Mouse (Mus musculus) urinary bladder, adult 2 months (tissue): ENCODE measurements around the gene Exoc3l4. TPM values are rescaled to one million over a fixed set of nuclear protein-coding genes. Genes with fewer than 3 reads are reported as not detected.
A peak's percentile ranks its signal among the peaks of the same experiment; 100 is the strongest.

Experiments
- DNase-seq: peaks from one replicate; pipeline ENCODE4 v3.0.0; 2022; ENCODE audit warnings: low spot score
- polyA plus RNA-seq: library from polyadenylated mRNA; depleted of rRNA; stranded (reverse); fragments of >200 nt; gene quantifications from 2 replicates; pipeline ENCODE4 v1.2.3, GENCODE M21; 2012; rRNA removed

The Exoc3l4 gene
- polyA plus RNA-seq, 1 experiment: 8.4 TPM

DNA sequence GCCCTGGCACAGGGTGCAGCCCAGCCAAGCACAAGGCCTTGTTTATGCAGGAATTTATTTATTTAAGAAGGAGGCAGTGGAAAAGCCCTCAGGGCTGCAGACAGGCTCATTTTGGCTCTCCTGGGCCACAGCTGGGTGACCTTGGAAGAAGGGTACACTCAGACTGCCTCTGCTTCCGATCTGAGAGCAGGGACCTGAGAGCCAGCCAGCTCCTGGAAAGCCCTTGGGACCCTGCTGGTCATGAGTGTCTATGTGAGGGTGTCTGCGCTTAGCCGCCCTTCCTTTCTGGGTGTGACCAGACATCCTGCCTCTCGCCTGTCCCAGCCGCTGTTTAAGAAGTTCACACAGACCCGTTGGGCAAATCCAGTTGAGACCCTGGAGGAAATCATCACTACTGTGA lies 33.5 kb downstream of the Exoc3l4 start:
- DNase-seq: no peak

- DNase-seq: no peak
Measured at GRCm38 (mm10) chr12:111451561-111451960, 34.7 kb downstream of the Exoc3l4 start.

DNA sequence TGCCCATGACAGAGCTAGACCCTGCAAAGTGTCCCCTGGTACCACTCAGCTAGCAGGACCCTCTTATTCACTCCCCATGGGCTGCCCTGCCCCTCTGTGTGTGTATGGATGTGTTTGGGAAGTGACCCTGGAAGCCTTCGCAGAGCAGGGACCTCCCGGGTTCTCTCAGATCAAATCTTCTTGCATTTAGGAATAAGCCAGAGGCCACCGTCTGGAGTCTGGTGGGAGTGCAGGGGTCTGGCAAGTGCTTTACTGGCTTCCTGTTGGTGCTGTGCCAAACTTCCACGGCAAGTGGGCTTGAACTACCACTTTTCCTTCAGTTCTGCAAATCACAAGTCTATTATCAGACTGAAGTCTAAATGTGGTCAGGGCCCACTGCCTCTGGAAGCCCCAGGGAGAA lies 37.2 kb downstream of the Exoc3l4 start:
- no peak for DNase-seq

- DNase-seq: no peak
Measured at GRCm38 (mm10) chr12:111454543-111455280, 37.9 kb downstream of the Exoc3l4 start.

DNA sequence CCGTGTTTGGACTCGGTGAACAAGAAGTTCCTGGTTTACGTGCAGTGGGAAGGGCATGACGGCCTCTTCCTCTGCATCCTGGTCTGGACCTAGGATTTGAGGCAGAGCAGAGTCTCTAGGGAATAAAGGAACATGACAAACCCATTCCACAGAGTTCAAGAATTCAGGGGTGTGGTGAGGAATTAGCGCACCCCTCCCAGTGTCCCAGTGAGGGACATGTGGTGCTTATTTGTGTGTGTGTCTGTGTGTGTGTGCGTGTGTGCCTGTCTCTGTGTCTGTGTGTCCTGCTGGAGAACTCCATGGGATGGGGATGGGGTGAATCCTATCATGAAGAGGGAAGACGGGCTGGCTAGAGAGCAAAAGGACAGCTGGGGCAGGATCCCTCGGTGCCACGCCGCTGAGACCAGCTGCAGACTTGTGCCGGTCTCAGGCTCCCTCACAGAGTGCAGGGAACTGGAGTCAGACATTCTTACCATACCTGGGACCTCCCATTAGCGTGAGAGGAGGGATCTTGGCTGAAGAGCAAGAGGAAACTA lies 38.6 kb downstream of the Exoc3l4 start:
- DNase-seq: no peak

DNA sequence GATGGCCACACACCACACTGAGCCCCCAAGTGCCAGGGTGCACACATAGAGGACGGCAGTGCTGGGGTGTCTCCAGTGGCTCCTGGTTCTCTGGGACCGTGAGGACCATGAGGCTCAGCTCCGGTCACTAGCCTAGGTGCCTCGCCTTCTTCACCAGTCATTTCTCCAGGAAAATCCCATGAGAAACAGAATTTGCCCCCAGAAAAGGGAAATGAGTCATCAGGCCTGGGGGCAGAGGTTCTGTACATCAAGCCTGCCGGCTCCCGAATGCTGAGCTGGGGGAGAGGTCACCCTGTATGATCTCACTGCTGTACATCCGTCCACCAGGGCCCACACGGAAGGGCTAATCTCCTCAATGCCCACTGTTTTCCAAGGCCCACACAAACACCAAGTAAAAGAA lies 39.0 kb downstream of the Exoc3l4 start:
- DNase-seq: no peak

GRCm38 (mm10) chr12:111457742-111458141 lies 40.9 kb downstream of the Exoc3l4 start:
- no peak for DNase-seq

- DNase-seq: no peak
Measured at GRCm38 (mm10) chr12:111463570-111463969, 46.8 kb downstream of the Exoc3l4 start.

DNA sequence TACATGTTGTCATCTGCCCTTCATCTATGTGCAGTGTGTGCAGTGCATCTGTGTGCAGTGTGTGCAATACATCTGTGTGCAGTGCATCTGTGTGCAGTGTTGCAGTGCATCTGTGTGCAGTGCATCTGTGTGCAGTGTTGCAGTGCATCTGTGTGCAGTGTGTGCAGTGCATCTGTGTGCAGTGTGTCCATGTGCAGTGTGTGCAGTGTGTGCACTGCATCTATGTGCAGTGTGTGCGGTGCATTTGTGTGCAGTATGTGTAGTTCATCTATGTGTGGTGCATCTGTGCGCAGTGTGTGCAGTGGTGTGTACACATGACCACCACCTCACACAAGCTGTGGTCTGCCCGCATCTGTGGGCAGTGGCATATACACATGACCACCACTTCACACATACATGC lies 49.6 kb downstream of the Exoc3l4 start:
- no peak for DNase-seq

GRCm38 (mm10) chr12:111468206-111468605 lies 51.4 kb downstream of the Exoc3l4 start:
- DNase-seq: no peak

GRCm38 (mm10) chr12:111469507-111469906 lies 52.7 kb downstream of the Exoc3l4 start:
- peak; percentile 41 for DNase-seq

DNA sequence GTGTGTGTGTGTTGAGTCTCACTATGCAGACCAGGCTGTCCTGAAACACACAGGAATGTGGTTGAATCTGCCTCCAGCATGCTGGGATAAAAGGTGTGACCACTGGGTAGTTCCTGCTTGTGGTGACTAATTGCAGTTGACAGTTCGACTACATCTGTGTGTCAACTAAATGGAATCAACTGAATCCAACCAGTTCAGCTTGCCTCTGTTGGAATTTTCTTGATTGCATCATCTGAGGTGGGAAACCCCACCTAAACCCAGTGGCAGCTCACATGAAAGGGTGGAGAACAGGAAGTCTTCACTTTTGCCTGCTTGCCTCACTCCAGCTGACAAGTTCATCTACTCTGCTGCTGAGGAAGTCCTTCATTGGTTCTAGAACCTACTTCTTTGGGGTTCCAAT lies 54.3 kb downstream of the Exoc3l4 start:
- DNase-seq: no peak

- no peak for DNase-seq
Measured at GRCm38 (mm10) chr12:111471721-111472120, 54.9 kb downstream of the Exoc3l4 start.

DNA sequence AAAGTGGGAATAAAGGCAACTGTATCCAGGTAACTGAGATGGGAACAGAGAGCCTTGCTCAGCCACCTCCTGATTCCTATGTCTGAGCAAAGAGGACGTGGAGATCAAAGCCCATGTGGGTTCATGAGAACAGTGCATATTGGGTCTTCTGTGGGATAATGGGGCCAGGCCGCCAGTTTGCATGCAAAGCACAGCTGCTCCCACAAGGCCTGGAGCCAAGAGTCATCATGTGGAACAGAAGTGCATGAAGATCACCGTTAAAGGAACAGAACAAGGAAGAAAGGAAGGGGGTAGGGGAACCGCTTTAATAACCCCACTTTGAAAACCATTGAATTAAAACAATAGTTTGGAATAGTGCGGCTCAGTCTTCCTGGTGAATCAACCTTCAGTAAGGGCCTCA lies 56.1 kb downstream of the Exoc3l4 start:
- DNase-seq: no peak

GRCm38 (mm10) chr12:111474384-111474783 lies 57.6 kb downstream of the Exoc3l4 start:
- DNase-seq: no peak

DNA sequence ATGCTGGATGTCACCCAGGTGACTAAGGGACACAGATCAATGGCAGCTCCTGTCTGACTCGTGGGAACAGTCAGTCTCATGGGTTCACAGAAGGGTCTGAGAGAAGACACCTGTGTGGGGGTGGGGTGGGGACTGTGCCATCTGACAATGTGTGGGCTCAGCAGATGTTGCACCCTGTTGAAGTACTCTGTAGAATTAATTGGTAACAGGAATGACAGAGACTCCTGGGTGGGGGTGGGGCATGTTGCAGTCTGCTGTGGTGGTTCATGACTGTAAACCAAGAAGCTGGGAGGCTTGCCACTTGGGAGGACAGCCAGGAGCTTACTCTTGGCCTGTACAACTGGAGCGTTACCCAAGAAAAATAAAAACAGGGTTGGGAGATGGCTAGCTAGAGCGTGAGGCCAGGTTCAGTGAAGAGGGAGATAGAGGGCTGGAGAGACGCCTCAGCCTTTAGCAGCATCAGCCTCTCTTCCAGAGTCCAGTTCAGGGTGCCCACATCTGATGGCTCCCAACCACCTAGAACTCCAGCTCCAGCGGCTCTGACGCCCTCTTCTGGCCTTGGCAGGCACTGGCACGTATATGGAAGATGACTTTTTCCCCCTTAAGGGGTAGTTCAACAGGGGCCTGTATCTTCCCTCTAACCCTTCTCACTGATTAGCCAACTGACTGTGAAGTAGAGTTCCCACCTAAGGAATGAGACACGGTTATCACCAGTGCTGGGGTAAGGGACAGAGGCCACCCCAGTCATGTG lies 58.3 kb downstream of the Exoc3l4 start:
- DNase-seq: no peak

DNA sequence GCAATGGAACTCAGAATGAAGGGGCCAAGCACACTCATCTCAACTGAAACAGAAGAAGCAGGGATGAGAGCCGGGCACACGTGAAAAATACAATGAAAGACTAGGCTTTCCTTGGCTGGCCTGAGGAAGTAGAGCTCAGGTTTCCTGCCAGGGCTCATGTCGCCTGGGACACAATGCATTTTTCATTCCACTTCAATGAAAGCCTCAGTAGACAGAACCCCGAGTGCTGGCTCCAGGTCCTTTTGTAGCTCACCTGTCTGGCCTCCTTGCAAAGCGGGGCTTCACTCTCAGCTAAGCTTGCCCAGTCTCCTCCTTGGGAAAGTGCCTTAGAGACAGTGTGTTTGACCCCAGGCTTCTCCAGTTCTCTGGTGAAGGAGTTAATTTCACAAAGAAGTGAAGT lies 62.1 kb downstream of the Exoc3l4 start:
- DNase-seq: no peak

DNA sequence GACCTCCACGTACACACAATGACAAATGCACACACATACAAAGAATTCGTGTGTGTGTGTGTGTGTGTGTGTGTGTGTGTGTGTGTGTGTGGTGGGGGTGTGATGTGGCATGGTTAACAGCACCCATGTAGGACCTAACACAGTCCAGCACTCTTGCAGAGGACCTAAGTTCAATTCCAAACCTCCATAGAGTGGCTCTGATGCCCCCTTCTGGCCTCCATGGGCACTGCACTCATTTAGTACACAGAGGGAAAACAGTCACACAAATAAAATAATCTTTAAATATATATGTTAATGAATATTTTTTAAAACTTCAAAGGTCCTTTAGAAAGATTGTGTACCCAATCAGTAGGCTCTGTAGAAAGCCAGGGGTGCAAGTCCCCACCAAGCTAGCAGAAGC lies 63.1 kb downstream of the Exoc3l4 start:
- DNase-seq: no peak

Other genes starting within 250 kb of the Exoc3l4 start
- gene 4930595D18Rik, start 232.5 kb upstream of the Exoc3l4 start, polyA plus RNA-seq: not detected in 2 replicates
- gene Amn, start 145.9 kb upstream of the Exoc3l4 start, polyA plus RNA-seq: 2.3 and 4.1 TPM in 2 replicates
- gene Cdc42bpb, start 39.3 kb upstream of the Exoc3l4 start, polyA plus RNA-seq: 143 and 148 TPM in 2 replicates
- 0.10 TPM in 1 of 2 replicates, not detected in the other for gene Lbhd2, start 10.2 kb upstream of the Exoc3l4 start, polyA plus RNA-seq
- gene Tnfaip2, start 25.5 kb downstream of the Exoc3l4 start, polyA plus RNA-seq: 106 and 156 TPM in 2 replicates
- gene Gm266, start 68.8 kb downstream of the Exoc3l4 start, polyA plus RNA-seq: 5.9 and 6.7 TPM in 2 replicates
- gene Eif5, start 121.0 kb downstream of the Exoc3l4 start, polyA plus RNA-seq: 139 and 141 TPM in 2 replicates
- gene Mark3, start 157.5 kb downstream of the Exoc3l4 start, polyA plus RNA-seq: 56.1 and 59.8 TPM in 2 replicates